Mouse (Mus musculus): ENCODE results near the gene Isl1. TPM values are rescaled to one million over a fixed set of nuclear protein-coding genes. Genes with fewer than 3 reads are reported as not detected.

Isl1 gene
- not detected for total RNA-seq (2023)

DNA sequence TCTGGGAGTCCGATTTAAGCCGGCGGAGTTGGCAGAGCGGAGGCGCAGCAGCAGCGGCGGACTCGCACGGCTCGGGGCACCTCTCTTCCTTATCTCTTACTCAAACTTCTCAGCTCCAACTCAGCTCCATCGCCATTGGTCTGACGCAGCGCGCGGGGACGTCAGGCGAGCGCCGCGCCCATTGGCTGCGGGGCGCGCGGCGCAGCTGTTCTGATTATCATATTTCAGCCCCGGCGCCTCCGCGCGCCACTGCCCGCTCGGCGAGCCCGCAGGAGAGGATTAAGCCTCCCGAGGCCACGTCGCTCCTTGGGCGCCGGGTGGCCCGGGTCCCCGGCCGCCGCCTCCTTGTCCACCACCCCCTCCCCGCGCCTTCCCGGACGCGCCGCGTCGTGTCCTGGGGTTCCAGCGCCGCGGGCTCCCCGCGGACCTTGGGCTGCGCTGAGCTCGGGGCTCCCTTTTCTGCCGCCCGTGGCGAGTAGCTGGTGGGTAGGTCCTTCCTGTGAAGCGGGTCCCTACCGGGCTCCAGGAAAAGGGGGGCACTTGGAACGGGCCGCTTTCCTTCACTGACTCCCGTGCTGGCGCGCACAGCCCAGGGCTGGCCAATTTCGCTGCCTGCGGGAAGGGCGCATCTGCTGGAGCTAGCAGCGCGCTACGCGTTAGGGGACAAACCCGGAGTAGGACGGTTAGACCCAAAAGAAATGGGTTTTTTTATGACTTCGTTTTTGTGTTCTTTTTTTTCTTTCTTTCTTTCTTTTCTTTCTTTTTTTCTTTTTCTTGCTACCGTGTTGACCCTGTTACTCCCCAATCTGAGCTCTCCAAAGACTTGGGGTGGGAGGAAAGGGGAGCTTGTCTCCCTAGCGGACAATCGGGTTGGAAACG is at the start of gene Isl1:
Isl1 (minus strand) TSS at position 106 of the 879 bp plus-strand sequence.

Measured in CD8-positive naive resting alpha-beta T cell, adult 57 days (primary cell).